Mouse (Mus musculus) heart, postnatal 10 days (tissue): ENCODE data around the gene Pnlip. TPM values are rescaled to one million over a fixed set of nuclear protein-coding genes. Genes with fewer than 3 reads are reported as not detected.
A peak's percentile ranks its signal among the peaks of the same experiment; 100 is the strongest.

Source experiments
- DNase-seq, 2 experiments: peaks; one replicate each; pipeline ENCODE4 v3.0.0; 2021
- intact Hi-C: fragments of 180-260 bp; cut with DNase I; formaldehyde crosslinking; loops from one replicate; pipeline ENCODE4 v1.15.1; 2025
- total RNA-seq, 2 experiments: library from RNA; stranded (reverse); gene quantifications; 2 replicates each; pipeline ENCODE4 v1.2.3; 2021

Pnlip gene
- not detected for total RNA-seq

DNA sequence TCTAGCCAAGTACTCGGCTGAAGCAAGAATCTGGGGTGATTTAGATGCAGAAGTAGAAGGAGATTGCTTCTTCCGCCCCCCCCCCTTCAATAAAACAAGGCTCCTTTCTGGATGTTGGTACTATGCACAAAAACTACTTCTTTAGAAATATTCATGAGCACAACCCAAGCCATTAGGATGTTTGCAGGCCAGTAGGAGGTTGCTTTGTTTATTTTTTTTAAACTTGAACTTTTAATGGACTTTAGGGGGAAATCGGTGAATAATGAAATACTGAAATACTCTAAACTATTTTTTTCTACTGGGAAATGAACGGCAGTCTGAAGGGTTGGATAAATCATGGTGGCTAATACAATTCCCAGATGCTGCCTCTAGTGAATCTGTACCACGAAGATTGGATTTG is at the start of gene Pnlip:
Pnlip (plus strand) TSS at position 301 of the 400 bp plus-strand sequence.
- DNase-seq = no peak
- intact Hi-C loops = no loop called here

DNA sequence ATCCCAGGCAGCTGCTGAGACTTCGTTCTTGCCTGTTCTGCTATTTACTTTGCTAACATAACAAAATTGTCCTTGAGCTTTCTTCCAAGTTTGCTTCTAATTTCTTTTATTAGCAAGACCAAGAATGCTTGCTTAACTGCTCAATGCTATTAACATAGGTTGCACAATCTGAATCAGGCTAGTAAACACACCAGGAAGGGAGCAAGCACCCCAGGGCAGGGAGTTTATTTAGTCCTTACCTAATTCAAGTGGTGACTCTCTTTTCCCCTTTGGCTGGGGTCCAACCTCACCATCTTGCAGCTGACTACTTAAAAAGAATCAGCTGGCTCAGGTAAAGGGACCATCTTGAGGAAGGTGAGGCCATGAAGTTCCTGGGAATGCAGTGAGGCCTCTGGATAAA is 42.6 kb upstream of the Pnlip start:
- intact Hi-C loops = no loop called here
- DNase-seq = no peak

DNA sequence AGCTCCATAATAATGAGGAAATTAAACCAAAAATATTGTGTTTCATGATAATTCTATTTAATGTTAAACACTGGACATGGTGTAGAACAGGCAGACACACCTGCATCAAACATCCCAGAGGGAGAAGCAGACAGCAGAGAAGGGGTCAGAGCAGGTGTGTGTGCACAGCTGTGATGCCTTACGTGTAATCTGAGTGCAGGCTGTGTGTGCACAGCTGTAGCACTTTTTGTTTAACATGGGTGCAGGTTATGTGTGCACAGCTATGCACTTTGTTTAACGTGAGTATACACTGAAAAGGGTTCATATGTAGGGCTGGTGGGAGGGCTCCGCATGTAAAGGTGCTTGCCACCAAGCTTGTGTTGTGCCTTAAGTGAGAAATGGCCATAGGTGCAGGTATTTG is 39.6 kb upstream of the Pnlip start:
- intact Hi-C loops = no loop called here
- DNase-seq = no peak

- intact Hi-C loops = no loop called here
- DNase-seq = no peak
Measured at GRCm38 (mm10) chr19:58616606-58617005, 35.7 kb upstream of the Pnlip start.

DNA sequence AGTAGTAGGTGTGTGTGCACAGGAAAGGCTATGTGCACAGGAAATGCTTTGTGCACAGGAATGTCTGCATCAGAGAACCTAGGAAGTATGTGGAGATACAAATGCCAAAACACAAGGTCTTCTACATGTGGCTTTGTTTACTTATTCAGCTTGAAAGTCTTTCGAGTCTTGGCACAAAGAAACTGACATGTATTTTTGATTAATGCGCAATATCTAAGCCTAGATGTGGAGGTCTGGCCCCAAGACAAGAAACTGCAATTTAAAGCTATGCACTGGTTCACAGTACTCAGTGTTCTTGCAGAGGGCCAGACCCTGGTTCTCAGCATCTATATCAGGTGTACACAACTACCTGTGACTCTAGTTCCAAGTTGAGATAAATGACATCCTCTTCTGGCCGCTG is 31.6 kb upstream of the Pnlip start:
- intact Hi-C loops = loop anchor here (10.0 kb wide), 1 partner anchor 716 kb away; no protein-coding TSS in a partner anchor

DNA sequence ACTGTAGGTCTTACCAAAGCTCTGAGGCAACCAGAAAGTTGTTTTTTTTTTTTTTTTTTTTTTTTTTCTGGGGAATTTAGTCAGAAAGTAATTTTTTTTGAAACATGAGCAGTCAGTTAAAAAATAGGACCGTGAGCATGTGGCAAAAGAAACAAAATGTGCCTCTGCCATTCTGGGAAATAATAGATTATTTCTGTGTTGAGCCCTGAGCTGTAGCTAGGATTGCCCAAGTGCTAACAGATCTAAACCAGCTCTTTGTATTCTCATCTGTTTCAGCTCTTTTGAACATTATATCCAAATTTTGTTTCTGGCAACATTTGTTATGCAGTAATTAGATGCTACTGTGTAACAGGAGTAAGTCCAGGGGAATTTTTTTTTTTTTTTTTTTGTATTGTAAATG is 30.7 kb upstream of the Pnlip start:
- DNase-seq = no peak
- intact Hi-C loops = loop anchor here (10.0 kb wide), 1 partner anchor 717 kb away; no protein-coding TSS in a partner anchor

More for the DNA sequence above, 31.6 kb upstream of the Pnlip start:
- no peak for DNase-seq

DNA sequence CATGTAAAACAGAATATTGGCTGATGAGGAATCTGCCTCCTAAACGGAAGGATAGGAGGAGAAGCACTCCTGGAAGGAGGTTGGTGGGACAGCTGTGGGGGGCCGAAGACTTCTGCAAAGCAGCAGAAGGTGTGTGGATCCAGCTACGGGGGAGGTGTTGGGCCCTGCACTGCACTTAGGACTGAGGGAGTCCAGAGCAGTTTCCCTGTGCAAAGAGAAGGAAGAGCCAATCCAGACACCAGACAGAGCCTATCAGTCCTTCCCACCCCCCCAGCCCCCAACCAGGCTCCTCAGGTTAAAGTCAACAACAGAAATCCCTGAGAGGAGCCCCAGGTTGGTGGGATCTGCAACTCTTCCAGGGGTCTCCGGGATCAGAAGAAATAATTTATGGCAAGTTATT is 27.5 kb upstream of the Pnlip start:
- DNase-seq = no peak
- intact Hi-C loops = loop anchor here (10.0 kb wide), 1 partner anchor 720 kb away; no protein-coding TSS in a partner anchor

DNA sequence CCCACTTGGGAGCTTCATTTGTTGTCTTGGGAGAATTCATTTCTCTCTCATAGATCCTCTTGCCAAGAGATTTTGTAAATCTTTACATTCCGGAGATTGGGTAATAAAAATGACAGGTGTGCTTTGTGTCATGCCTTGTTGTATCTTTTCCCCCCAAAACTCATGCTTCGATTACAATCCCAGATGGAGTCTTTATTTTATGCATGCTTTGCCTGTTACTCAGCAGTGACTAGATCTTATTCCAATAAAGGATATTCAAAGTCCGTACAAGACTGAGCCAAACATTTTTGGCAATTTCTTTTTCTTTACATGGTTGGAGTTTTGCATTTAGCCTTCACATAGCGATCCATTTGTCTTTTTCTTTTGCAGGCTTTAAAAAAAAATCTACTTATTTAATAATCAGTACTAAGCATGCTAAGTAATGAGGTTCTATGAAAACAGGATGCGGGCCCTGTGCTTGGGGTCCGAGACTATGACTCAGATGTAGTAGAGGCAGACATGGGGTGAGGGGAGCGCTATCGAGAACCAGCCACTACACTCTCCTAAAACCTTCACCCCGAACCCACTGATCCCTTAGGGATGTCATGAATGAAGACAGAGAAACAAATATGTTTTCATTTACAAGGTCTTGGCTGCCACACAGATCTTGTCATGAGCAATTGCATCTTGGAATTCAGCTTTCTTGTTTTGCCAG is 26.9 kb upstream of the Pnlip start:
- DNase-seq = no peak
- intact Hi-C loops = loop anchor here (10.0 kb wide), 1 partner anchor 721 kb away; no protein-coding TSS in a partner anchor

DNA sequence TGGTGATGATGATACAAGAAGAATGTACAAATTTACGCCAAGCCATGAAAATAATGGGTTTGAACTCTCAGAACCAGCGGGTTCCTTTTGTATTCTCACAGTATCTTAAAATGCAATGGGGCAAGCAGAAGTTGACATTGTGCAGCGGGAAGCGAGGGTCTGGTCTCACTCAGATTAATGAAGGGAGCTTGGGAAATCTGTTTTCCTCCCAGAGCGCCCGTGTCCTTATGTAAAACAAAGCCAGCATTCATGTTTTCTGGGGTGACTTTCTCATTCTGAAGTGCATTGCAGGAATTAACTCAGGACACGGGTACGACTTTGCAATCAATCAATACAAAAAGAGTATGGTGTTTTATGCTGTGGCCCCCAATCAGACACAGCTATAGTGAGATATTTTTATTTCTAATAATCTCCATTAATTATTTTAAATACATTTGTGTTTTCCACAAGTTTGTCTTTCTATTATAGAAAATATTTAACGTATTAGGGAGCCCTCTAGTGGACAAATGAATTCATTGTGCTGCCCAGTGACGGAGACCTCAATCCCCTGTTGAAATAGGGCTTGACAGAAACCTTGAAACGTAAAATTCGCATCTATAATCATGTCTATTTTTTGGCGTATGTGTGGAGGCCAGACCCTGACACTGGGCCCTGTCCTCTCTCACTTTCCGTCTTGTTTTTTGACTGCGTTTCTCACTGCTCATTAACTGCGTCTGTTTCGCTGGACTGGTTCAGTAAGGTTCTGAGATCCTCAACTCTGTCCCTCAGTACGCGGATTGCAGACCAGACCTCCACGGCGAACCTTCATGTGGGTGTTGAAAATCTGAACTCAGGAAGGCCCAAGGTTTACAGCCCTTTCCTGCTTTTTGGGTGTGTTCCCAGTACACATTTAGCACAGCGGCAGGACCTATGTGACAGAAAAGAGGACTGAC is 24.6 kb upstream of the Pnlip start:
- peak; percentile 4 to 21 for DNase-seq
- intact Hi-C loops = loop anchor here (1.0 to 10.0 kb wide), 2 partner anchors 723 to 972 kb away; no protein-coding TSS in a partner anchor

- DNase-seq = no peak
- intact Hi-C loops = loop anchor here (10.0 kb wide), 1 partner anchor 725 kb away; no protein-coding TSS in a partner anchor
Measured at GRCm38 (mm10) chr19:58629351-58629773, 22.9 kb upstream of the Pnlip start.

GRCm38 (mm10) chr19:58650036-58650435 is 2.3 kb upstream of the Pnlip start:
- no peak for DNase-seq
- intact Hi-C loops = no loop called here

GRCm38 (mm10) chr19:58662098-58662497 is 9.8 kb downstream of the Pnlip start:
- DNase-seq = no peak
- intact Hi-C loops = no loop called here

GRCm38 (mm10) chr19:58663317-58663716 is 11.0 kb downstream of the Pnlip start:
- no peak for DNase-seq
- intact Hi-C loops = no loop called here

DNA sequence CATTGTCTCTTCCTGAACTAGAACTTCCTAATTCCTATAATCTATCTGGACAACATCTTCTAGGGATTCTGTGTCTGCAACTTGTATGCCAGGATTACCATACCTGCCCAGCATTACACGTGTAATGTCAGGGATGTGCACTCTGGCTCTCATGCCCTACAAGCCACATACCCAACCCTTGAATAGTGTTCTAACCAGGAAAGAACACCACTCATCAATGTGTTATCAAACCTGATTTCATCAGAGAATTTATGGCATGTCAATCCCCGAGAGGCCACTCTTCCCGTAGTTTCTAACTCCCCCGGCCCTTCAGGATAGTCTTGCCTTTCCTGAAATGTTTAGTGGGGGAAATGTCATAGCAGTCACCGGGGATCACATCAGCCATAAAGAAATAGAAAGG is 12.6 kb downstream of the Pnlip start:
- intact Hi-C loops = no loop called here
- no peak for DNase-seq

DNA sequence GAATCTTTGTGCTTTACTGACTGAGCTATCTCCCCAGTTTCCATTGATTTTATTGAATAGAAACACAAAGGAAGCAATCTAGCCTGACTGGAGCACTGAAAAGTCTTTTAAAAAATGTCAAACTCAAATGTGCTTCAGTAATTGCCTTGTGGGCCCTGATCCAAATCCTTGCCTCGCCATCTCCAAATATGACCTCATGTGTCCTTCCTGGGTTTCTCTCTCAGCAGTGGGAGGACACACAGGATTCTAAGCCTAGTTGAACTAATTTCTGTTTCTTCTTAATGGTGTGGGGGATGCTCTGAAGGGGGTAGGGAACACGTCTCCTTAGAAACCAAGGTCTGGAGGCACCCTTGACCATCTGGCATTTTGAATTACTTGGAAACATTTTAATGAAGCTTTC is 22.3 kb downstream of the Pnlip start:
- DNase-seq = peak; percentile 50 to 53
- intact Hi-C loops = no loop called here

GRCm38 (mm10) chr19:58677117-58677516 is 24.8 kb downstream of the Pnlip start:
- intact Hi-C loops = no loop called here
- DNase-seq = no peak

- DNase-seq = no peak
- intact Hi-C loops = no loop called here
Measured at GRCm38 (mm10) chr19:58688933-58689332, 36.6 kb downstream of the Pnlip start.

GRCm38 (mm10) chr19:58695314-58695713 is 43.0 kb downstream of the Pnlip start:
- intact Hi-C loops = no loop called here
- no peak for DNase-seq

GRCm38 (mm10) chr19:58696235-58696634 is 43.9 kb downstream of the Pnlip start:
- intact Hi-C loops = no loop called here
- DNase-seq = no peak

DNA sequence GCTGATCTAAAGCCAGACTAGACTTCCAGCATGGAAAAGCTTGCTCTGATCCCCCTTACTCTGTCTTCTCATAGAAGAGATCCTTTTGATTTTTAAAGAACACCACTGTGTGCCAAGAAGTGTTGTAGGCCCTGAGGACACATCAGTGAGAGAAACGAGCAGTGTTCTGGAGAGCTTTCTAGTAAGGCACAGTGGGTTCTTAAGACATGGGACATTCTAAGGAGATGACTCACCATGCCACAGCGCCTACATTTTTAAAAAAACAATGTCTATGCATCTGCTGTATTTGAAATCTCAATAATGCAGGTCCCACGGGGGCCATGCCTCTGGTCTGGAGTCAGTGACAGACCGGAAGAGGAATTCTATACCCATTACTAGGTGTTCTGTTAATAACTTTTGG is 52.3 kb downstream of the Pnlip start:
- intact Hi-C loops = no loop called here

GRCm38 (mm10) chr19:58708611-58709010 is 56.3 kb downstream of the Pnlip start:
- peak; percentile 29 to 30 for DNase-seq
- intact Hi-C loops = no loop called here

More for the DNA sequence above, 52.3 kb downstream of the Pnlip start:
- no peak for DNase-seq
